Mouse (Mus musculus) mouse trophoblast stem cell (cell line): ENCODE measurements around the gene 1700021F07Rik.

Experiments
- in situ Hi-C, 2 experiments: fragments of 300-500 bp; cut with MseI, MboI; formaldehyde crosslinking; loops; 2 replicates in 1 of 2; 3 replicates in 1 of 2; pipeline ENCODE4 v1.15.1; 2025

Gene 1700021F07Rik

GRCm38 (mm10) chr2:173561851-173562442 lies 39.6 kb downstream of the 1700021F07Rik start:
- in situ Hi-C loops: loop anchor here in 1 of 2 experiments (5.0 kb wide), 1 partner anchor 375 kb away; no protein-coding TSS in a partner anchor

- in situ Hi-C loops: loop anchor here in 1 of 2 experiments (5.0 kb wide), 1 partner anchor 376 kb away; no protein-coding TSS in a partner anchor
Measured at GRCm38 (mm10) chr2:173563336-173563735, 41.0 kb downstream of the 1700021F07Rik start.

- in situ Hi-C loops: loop anchor here in 1 of 2 experiments (5.0 kb wide), 1 partner anchor 377 kb away; no protein-coding TSS in a partner anchor
Measured at GRCm38 (mm10) chr2:173564179-173564578, 41.8 kb downstream of the 1700021F07Rik start.
